8 mouse cellular contexts compared by ENCODE assay signal in genomic region chr13:80881722-80882500, GRCm38 (mm10). TPM values are rescaled to one million over a fixed set of nuclear protein-coding genes. Genes with fewer than 3 reads are reported as not detected.
DNase-seq lines count a peak whose midpoint lies in the region; ATAC-seq lines count a peak whose summit lies in the region.

No protein-coding gene starts in this region.

- no peak for ATAC-seq in kidney, embryonic 14.5 days (ENCODE audit: low FRiP score, low TSS enrichment)
- ATAC-seq in embryonic facial prominence, embryonic 15.5 days (ENCODE audit: insufficient number of reproducible peaks, low FRiP score, low TSS enrichment, low read depth) = no peak
- ATAC-seq in stomach, embryonic 15.5 days (ENCODE audit: insufficient read depth, low FRiP score, low read depth) = no peak

- no peaks in the 10 kb centered on the region for H3K9me3 ChIP-seq in kidney, embryonic 14.5 days (ENCODE audit: control insufficient read depth, low read length)
- no peaks in the 10 kb centered on the region for H3K9me3 ChIP-seq in embryonic facial prominence, embryonic 15.5 days (replicated peaks)
- no peaks in the 10 kb centered on the region for H3K9me3 ChIP-seq in hindbrain, embryonic 10.5 days
- H3K9me3 ChIP-seq in stomach, embryonic 15.5 days = no peaks in the 10 kb centered on the region

- no peaks in the 10 kb centered on the region for H3K36me3 ChIP-seq in kidney, embryonic 14.5 days (ENCODE audit: control insufficient read depth, insufficient read depth, low read length)
- H3K36me3 ChIP-seq in embryonic facial prominence, embryonic 15.5 days = no peaks in the 10 kb centered on the region
- no peaks in the 10 kb centered on the region for H3K36me3 ChIP-seq in hindbrain, embryonic 10.5 days
- no peaks in the 10 kb centered on the region for H3K36me3 ChIP-seq in stomach, embryonic 15.5 days

- no peak overlapping the region for H3K4me3 ChIP-seq in kidney, embryonic 14.5 days (ENCODE audit: low read length)
- peak overlapping the region; percentile 71; the same call in 1 of the 2 replicates for H3K4me3 ChIP-seq in embryonic facial prominence, embryonic 15.5 days (replicated peaks)
- peak overlapping the region; percentile 89 for H3K4me3 ChIP-seq in hindbrain, embryonic 10.5 days
- no peak overlapping the region for H3K4me3 ChIP-seq in stomach, embryonic 15.5 days (replicated peaks)

- intact Hi-C loops in left cerebral cortex, postnatal 14 days (cut with DNase I) = loop anchor here (2.0 to 10.0 kb wide), 4 partner anchors 273 to 773 kb away; partner anchors contain the start of gene Lysmd3

- WGBS in kidney, embryonic 14.5 days = 20% methylated on average over 6 of the region's 6 CpGs
- 22% methylated on average over 6 of the region's 6 CpGs for WGBS in embryonic facial prominence, embryonic 15.5 days
- 28% methylated on average over 6 of the region's 6 CpGs for WGBS in hindbrain, embryonic 10.5 days
- 19% methylated on average over 6 of the region's 6 CpGs for WGBS in stomach, embryonic 15.5 days

- H3K9ac ChIP-seq in kidney, embryonic 14.5 days (ENCODE audit: low read depth, low read length) = no peak overlapping the region
- no peak overlapping the region for H3K9ac ChIP-seq in embryonic facial prominence, embryonic 15.5 days
- H3K9ac ChIP-seq in stomach, embryonic 15.5 days = no peak overlapping the region

- no peak overlapping the region; the same call in 1 of the 2 replicates for H3K27ac ChIP-seq in kidney, embryonic 14.5 days (ENCODE audit: low read depth, low read length)
- H3K27ac ChIP-seq in embryonic facial prominence, embryonic 15.5 days (replicated peaks) = peak overlapping the region; percentile 100
- peak overlapping the region; percentile 100 for H3K27ac ChIP-seq in hindbrain, embryonic 10.5 days
- H3K27ac ChIP-seq in stomach, embryonic 15.5 days = peak overlapping the region; percentile 100

- H3K4me2 ChIP-seq in kidney, embryonic 14.5 days (replicated peaks; ENCODE audit: low read depth, low read length) = no peak overlapping the region
- H3K4me2 ChIP-seq in embryonic facial prominence, embryonic 15.5 days (replicated peaks) = no peak overlapping the region
- H3K4me2 ChIP-seq in stomach, embryonic 15.5 days = peak overlapping the region; percentile 47; the same call in 1 of the 2 replicates

- DNase-seq in kidney, adult 11 months = peak; percentile 55
- DNase-seq in adrenal gland, postnatal 14 days = peak; percentile 64
- DNase-seq in hindbrain, embryonic 10.5 days (ENCODE audit: low spot score) = peak; percentile 50
- DNase-seq in left cerebral cortex, postnatal 14 days (ENCODE audit: low spot score in 2 of 2) = peak; percentile 69 to 81
- peak; percentile 81 for DNase-seq in mesoderm, embryonic 11.5 days (ENCODE audit: low read depth, low spot score)

- H3K27me3 ChIP-seq in kidney, embryonic 14.5 days (ENCODE audit: control insufficient read depth, insufficient read depth, low read length) = no peaks in the 10 kb centered on the region
- H3K27me3 ChIP-seq in embryonic facial prominence, embryonic 15.5 days = no peaks in the 10 kb centered on the region
- H3K27me3 ChIP-seq in hindbrain, embryonic 10.5 days (ENCODE audit: insufficient read depth, poor library complexity, severe bottlenecking) = no peaks in the 10 kb centered on the region
- H3K27me3 ChIP-seq in stomach, embryonic 15.5 days (replicated peaks) = no peaks in the 10 kb centered on the region

- no peaks in the 10 kb centered on the region for H3K4me1 ChIP-seq in kidney, embryonic 14.5 days (ENCODE audit: control insufficient read depth, insufficient read depth, low read length)
- H3K4me1 ChIP-seq in embryonic facial prominence, embryonic 15.5 days = peaks cover 4% of the 10 kb centered on the region; the same call in 1 of the 2 replicates
- H3K4me1 ChIP-seq in hindbrain, embryonic 10.5 days (replicated peaks) = peaks cover 9% of the 10 kb centered on the region
- 0 out of 2 replicates have a peak, but pooled peaks cover 2% of the 10 kb centered on the region for H3K4me1 ChIP-seq in stomach, embryonic 15.5 days

RNA-seq across cellular contexts. Expression of gene Arrdc3, which starts 1.3 kb away (rescaled TPM):
- 26.8 and 61.4 TPM in 2 replicates for polyA plus RNA-seq in kidney, embryonic 14.5 days (2014; fragmentation: Nextera tagmentation; extraction: Ambion mirVana)
- total RNA-seq in adrenal gland, postnatal 14 days (2021) = 107 and 117 TPM in 2 replicates
- 45.7 and 51.8 TPM in 2 replicates for polyA plus RNA-seq in embryonic facial prominence, embryonic 15.5 days (2015; fragmentation: Nextera tagmentation; extraction: Ambion mirVana)
- polyA plus RNA-seq in hindbrain, embryonic 10.5 days (2016; fragmentation: Nextera tagmentation; extraction: Ambion mirVana) = 49.1 and 49.5 TPM in 2 replicates
- total RNA-seq in left cerebral cortex, postnatal 14 days (2021) = 10 to 100 TPM; 28.1 to 30.2 TPM
- polyA plus RNA-seq in stomach, embryonic 15.5 days (2015; fragmentation: Nextera tagmentation; extraction: Ambion mirVana) = 45.7 and 56.6 TPM in 2 replicates

Comparison
In these comparisons a context has a peak if more than half of its experiments do, and no peak if none do; other contexts are left out.
1. H3K4me3 ChIP-seq: peak in embryonic facial prominence, embryonic 15.5 days (single experiment) and hindbrain, embryonic 10.5 days (single experiment); none in kidney, embryonic 14.5 days (single experiment) and stomach, embryonic 15.5 days (single experiment).
2. Peak in every context shown above with its lines, with median percentiles within 50 percentile points of each other: DNase-seq.